Mouse (Mus musculus) embryo, embryonic 10.5 days (tissue): ENCODE measurements around the gene 1700125H20Rik.
"Not testable (repeated sequence)": the region's sequence is repeated elsewhere in the genome, so short reads cannot be mapped to it uniquely, and the experiment has no call there.

Source experiments
- DNase-seq: peaks from one replicate; pipeline ENCODE4 v3.0.0-alpha.2; 2015; ENCODE audit warnings: low spot score

The 1700125H20Rik gene

DNA sequence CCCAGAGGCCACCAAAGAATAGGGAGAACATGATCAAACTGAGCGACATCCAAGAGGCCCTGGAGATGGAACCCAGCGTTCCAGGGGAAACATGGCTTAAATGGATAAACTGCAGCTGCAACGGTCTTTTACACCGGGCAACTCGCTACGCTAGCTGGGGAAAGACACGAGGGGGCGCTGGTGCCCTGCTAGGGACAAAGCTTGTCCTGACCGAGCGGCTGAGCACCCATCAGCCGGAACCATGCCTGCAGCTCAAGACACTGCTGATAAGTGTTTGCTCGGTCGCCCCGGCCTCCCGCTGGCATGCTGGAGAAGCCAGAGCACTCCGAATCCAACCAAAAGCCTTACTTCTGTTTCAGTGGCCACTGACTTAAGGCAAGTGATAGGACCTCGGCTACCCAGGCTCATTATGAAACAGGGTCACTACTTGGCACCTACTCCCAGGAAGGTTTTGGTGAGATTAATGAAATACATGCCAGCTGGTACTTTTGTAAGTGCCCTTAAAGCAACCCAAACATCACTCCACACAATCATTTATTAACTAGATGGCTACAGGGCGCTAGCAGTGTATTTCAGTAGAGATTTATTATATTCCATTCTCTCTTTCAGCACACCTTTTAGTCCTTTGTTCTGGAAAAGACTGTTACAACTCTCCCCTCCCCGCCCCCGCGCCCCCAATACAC lies at the start of gene 1700125H20Rik:
Gene 1700125H20Rik, plus strand, starts transcription at position 347 of the 683 bp plus-strand sequence.
- DNase-seq = peak; percentile 97

DNA sequence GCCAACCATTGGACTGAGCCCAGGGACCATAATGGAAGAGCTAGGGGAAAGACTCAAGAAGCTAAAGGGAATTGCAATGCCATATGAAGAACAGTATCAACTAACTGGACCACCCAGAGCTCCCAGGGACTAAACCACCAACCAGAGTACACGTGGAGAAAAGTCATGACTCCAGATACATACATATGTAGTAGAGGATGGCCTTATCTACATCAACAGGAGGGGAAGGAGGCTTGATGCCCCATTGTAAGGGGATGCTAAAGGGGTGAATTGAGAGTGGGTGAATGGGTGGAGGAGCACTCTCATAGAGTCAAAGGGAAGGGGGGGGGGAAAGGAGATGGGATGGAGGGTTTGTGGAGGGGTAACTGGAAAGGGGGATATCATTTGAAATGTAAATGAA lies 48.1 kb upstream of the 1700125H20Rik start:
- DNase-seq = no peak

DNA sequence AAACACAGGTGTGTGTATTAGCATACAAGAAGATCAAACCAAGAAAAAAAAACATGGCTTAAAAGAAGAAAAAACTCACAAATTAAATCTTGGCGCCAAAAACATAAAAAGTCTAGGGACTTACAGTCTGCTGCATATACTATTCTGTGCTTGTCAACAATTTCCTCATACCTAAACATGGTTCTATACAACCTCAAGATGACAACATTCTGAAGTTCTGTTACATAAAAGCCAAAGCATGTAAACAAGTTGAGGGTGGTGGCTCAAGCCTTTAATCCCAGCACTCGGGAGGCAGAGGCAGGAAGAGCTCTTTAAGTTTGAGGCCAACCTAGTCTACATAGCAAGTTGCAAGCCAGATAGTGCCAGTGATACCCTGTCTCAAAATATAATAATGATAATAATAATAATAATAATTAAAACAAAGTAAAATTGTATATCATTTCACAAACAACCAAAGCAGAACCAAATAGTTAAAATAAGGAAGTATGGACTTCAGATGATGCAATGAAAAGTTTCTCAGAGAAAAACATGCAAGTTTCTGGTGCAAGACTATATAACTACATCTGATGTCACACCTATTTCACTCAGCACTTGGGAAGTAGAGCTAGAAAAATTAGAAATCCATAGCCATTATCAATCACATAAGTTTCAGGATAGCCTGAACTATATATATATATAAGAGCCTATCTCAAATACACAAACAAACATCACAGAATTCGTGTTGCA lies 46.8 kb upstream of the 1700125H20Rik start:
- DNase-seq = no peak

- DNase-seq = no peak
These were observed 43.7 kb upstream of the 1700125H20Rik start for GRCm38 (mm10) chr11:85126257-85127102.

- no peak for DNase-seq
These were observed 41.3 kb upstream of the 1700125H20Rik start for GRCm38 (mm10) chr11:85128883-85129282.

DNA sequence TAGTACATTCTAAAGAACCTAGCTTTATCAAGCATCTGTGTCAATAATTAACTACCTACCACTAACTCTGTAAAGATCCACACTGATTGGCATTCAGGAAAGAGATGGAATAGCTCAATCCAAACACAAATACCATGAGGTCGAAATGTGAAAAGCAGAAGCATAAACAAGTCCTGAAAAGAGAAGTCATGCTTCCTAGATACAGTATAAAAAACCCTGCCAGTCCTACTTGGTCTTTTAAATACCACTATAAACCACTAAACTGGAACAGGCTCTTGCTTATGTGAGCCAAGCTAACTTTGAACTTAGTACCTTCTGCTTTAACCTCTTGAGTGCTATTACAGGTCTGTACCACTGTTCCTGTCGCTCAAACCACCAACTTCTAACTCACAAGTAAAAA lies 38.7 kb upstream of the 1700125H20Rik start:
- no peak for DNase-seq

DNA sequence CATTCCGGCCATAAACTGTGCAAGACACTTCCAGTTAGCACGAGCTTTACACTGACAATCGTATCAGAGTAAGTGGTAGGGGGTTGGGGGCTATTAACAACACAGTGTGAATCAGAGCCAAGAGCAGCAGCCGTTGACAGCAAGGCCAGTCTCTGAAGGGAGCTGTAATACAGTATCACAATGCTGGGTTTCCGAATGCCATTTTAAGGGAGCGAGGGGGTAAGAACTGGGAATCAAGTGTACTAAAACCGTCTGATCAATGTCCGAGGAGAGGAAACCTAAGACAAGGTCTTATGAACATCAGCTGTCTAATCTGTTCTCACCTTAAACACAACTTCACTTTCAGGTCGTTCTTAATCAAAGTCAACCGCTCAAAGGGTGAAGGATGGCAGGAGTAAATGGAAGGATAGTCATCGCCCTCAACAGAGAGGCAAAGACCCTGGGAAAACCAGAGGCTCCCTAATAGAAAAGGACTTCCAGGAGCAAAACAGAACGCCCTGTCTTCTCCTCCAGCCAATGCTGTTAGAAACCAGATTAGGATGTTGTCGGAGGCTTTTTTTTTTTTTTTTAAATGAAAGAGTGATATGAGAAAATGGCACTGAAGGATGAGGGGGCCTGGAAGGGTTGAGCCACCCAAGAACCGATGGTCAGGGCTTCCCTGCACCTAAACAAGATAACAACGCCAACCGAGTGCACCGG lies 31.3 kb upstream of the 1700125H20Rik start:
- DNase-seq = peak; percentile 52

DNA sequence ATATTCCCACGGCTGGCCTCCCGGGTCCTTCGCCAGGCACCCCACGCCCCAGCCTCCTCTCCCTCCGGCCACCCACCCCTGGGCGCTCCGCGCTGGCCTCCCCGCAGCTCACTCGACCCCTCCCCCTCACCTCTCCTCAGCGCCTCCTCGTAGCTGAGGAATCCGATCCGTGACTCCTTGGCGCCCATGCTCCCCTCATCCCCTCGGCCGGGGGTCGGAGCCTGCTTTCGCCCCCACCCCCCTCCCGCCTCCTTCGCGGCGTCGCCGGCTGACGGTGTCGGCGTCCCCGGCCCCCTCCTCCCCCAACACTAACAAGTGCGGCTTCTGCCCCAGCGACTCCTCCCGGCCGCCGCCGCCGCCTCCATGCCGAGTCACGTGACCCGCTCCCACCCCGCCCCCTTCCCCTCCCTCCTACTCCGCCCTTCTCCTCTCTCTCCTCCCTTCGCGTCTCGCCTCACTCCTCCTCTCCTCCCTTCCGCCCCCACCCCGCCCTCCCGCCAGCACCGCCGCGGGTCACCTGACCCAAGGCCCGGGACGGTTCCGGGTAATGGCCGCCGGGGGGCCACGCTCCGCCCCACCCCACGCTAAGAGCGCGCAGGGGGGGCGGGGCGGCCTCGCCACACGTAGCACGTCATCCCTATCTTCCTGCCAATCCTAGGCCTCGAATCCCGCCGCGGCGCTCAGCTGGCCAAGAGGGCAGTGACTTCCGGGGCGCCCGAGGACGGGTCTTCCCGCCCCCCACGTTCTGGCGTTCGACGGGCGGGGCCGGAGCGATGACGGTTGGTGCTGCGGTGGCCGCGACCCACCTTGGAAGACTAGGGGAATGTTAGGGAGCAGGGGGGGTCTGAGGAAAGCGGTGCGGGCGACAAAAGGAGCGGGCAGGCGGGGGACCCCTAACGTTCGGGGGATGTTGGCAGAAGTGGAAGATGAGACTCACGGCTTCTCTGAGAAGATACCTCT lies 30.3 kb upstream of the 1700125H20Rik start, which contains the start of gene Usp32:
Gene Usp32, minus strand, starts transcription at position 581 of the 960 bp plus-strand sequence.
- peak; percentile 98 for DNase-seq

DNA sequence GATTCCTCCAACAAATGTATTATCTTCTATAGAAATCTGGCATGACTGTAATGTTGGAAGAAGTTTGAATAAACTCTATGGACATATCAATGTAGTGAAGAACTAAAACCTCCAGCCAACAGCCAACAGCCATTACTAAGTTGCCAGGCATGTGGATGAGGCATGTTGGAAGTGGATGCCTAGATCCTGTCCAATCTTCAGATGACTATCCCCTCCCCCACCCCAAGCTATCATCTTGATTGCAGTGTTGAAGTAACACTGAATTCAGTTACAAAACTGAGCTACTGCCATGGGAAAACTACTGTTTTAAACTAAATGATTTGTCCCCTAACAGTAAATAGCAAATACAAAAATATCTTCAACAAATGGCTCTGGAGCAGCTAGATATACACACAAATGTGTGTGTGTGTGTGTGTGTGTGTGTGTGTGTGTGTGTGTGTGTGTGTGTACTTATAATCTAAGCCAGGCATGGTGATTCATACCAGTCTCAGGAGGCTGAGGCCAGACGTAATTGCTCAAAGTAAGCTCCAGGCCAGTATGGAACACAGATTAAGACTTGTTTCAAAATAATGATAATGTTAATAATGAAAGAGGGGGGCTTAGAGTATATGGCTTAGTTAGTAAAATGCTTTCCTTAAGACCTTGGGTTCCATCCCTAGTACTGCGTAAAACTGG lies 17.8 kb upstream of the 1700125H20Rik start:
- no peak for DNase-seq

DNA sequence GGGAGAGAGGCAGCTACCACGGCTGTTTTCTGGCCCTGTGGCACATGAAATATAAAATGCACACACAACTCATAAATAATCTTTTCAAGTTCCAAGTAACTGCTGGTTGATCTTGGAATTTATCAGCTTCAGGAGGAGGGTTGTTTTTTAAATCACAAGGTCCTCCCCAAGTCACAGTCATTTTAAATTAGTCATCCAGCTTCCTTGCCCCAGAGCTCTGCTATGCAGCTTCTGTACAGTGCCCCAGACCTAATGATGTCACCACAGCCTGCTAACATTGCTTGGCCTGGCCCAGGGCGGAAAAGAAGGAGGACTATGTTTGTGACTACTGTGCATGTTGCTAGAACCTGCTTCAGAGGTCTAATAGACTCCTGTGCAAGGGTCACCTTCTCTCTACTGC lies 12.9 kb upstream of the 1700125H20Rik start:
- DNase-seq = no peak

DNA sequence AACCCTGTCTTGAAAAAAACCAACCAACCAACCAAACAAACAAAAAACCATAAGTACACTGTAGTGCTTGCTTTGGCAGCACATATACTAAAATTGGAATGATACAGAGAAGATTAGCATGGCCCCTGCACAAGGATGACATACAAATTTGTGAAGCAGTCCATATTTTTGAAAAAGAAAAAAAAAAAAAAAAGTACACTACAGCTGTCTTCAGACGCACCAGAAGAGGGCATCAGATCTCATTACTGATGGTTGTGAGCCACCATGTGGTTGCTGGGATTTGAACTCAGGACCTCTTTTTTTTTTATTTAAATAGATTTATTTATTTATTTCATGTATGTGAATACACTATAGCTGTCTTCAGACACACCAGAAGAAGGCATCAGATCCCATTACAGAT lies 7.2 kb upstream of the 1700125H20Rik start:
- DNase-seq = not testable (repeated sequence)

DNA sequence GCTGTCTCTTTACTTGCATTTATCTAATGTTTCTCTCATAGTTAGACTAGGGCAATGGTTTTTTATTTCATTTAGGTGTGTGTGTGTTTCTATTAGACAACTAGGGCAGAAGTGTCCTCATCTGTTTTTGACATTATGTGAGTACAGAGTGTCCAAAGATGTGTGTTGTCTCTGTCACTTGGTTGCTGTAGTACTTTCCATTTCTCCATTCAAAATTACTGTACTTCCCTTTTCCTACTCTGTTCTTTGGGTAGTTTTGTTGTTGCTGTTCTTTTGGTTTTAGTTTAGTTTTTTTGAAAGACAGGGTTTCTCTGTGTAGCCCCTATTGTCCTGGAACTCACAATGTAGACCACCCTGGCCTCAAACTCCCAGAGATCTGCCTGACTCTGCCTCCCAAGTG lies 5.8 kb upstream of the 1700125H20Rik start:
- DNase-seq = no peak

DNA sequence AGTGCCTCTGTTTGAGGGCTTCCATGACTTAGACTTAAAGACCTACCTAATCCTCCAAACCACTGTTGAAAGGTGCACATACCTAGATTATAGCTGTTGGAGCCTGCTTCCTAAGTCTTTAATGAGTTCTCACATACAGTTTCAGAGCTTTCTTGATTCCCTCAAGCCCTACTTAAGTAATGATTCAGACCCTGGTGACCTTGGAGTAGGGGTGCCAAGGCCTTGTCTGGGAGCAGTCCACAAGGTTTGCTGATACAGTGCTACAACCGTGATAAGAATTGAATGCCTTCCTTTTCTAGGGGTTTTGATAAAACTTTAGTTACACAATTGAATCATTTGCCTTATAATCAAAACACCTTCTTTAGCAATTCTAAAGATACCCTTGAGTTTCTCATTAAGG lies 2.7 kb upstream of the 1700125H20Rik start:
- DNase-seq = no peak

DNA sequence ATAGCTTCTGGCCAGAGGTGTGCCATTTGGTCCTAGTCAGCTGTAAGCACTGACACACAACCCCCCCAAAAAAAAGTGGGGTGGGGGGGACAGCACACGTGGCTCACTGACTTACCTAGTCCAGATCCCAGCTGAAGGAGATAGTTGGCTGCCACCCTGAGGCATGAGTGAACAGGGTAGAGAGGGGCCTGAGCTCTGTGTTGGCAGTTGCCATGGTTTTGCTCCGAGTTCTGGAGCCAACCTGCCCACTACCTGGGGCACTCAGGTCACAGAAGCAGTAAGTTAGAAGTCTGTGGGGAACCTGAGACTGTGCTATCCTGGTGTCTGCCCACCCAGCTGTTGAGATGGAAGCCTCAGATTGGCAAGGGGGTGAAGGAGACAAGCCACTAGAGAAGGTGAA lies 629 bp downstream of the 1700125H20Rik start:
- no peak for DNase-seq

GRCm38 (mm10) chr11:85175941-85176340 lies 5.7 kb downstream of the 1700125H20Rik start:
- no peak for DNase-seq

DNA sequence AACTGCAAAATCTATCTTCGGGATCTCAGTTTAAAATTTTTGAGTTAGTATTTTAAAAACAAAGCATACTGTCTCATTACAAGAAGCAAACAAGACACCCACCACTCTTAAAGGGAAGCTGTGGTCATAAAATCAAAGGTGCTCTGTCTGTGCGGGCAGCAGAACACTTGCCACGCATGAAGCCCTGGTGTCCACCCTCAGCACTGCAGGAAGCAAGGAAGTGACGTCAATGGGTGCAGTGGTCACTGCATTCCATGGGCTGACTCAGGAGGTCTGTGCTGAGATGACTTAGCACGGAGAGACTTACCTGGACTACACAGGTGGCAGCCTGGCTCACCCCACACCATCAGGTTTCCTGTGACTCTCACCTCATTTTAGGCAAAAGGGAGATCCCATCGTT lies 7.6 kb downstream of the 1700125H20Rik start:
- no peak for DNase-seq

DNA sequence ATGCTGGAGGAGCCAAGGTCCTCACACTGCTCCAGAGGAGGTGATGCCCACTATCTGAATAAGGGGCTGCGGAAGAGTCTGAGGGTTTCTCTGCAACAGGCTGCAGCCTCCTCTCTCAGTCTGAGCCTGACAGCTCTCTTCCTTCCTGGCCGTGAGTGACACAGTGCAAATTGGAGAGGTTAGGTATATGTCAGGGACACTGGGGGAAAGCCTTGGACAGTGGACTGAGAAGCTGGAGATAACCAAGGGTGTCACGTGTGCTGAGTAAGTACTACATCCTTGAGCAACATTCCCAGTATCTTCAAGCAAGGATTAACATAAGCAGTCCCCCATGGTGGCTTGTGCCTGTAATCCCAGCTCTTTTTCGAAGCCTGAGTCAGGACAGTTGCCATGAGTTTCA lies 8.2 kb downstream of the 1700125H20Rik start:
- no peak for DNase-seq

- peak; percentile 92 for DNase-seq
These were observed 12.5 kb downstream of the 1700125H20Rik start for GRCm38 (mm10) chr11:85182617-85183283.

DNA sequence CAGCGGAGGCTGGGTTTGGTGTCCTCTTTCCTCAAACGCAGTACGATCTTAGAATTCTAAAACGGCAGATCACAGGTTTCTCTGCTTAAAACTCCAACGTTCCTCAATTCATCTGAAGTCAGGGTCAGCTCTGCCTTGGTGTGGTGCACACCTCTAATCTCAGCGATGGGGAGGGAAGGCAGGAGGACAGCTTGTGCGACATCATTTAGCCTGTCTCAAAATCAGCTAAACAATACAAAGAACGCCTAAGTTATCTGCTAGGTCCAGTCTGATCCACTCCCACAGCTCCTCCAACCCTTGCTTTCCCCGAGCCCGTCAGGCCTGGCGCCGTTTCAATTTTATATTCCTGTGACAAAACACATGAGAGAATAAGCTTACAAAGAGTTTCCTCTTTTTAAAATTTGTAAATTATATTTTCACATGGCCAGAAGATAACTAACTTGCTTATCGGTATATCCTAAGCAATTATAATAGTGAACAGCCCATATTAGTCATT lies 13.1 kb downstream of the 1700125H20Rik start:
- DNase-seq = no peak
